Mouse (Mus musculus) adrenal gland, postnatal 36 days (tissue): ENCODE data around the gene Mlh3. TPM values are rescaled to one million over a fixed set of nuclear protein-coding genes. Genes with fewer than 3 reads are reported as not detected.

Experiments used
- DNase-seq, 2 experiments: peaks; one replicate each; pipeline ENCODE4 v3.0.0; 2021; ENCODE audit warnings: mixed read lengths in 1 of 2
- microRNA-seq: library from miRNA; unstranded; fragments of <30 nt; microRNA quantifications from one replicate; pipeline ENCODE4 v1.2.0, GENCODE M21; 2021
- total RNA-seq, 2 experiments: library from RNA; stranded (reverse); gene quantifications; 2 replicates each; pipeline ENCODE4 v1.2.3; 2021

Gene Mlh3
- total RNA-seq, 2 experiments from 2014 or later = 11.0 to 12.9 TPM

- no peak for DNase-seq
Observed at GRCm38 (mm10) chr12:85186361-85186760, 84.0 kb downstream of the Mlh3 start.

DNA sequence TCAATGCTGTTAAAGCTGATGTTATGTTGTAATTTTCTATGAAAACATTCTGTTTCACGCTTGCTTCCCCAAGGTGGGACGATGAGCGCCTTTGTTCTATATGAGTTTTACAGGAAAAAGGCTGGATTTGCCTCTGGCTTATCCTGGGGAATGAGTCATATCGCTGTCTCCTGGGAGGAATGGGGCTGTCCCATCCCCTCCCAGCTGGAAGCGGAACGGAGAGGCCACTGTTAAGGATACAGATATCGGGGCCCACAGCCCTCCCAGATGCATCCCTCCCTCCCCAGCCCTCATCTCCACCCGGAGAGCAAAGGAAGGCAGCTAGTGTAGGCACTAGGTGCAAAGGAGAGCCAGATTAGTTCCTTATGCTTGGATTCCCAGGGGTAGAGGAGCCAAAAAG is 84.6 kb downstream of the Mlh3 start:
- DNase-seq = no peak

Small RNA genes within 50 kb of the gene (microRNA-seq; reads per million reads assigned to microRNA genes)
- not detected for gene Mir6938

Other genes starting within 250 kb of the Mlh3 start
- gene Prox2, start 159.8 kb downstream of the Mlh3 start, total RNA-seq = 1 to 10 TPM; 2.5 to 4.9 TPM
- gene Dlst, start 159.8 kb downstream of the Mlh3 start, total RNA-seq = 100 to 1,000 TPM; 348 to 363 TPM
- gene Rps6kl1, start 119.3 kb downstream of the Mlh3 start, total RNA-seq = under 1 TPM; 0.46 to 0.50 TPM
- gene Pgf, start 92.8 kb downstream of the Mlh3 start, total RNA-seq = 1 to 10 TPM in 1 of 2 experiments, under 1 TPM in 1; 0.43 to 2.1 TPM
- gene Eif2b2, start 51.1 kb downstream of the Mlh3 start, total RNA-seq = 10 to 100 TPM; 82.1 to 85.3 TPM
- 10 to 100 TPM; 28.4 to 37.7 TPM for gene Acyp1, start 17.8 kb upstream of the Mlh3 start, total RNA-seq
- 1 to 10 TPM; 1.1 to 1.9 TPM for gene Zc2hc1c, start 18.0 kb upstream of the Mlh3 start, total RNA-seq
- 10 to 100 TPM; 91.1 to 94.2 TPM for gene Nek9, start 68.8 kb upstream of the Mlh3 start, total RNA-seq
- 100 to 1,000 TPM; 291 to 336 TPM for gene Tmed10, start 104.2 kb upstream of the Mlh3 start, total RNA-seq
- 10 to 100 TPM in 1 of 2 experiments, 1 to 10 TPM in 1; 8.4 to 18.8 TPM for gene Fos, start 203.3 kb upstream of the Mlh3 start, total RNA-seq